Mouse (Mus musculus) left cerebral cortex, adult 8-10 months (tissue): ENCODE measurements around the gene Abca4. TPM values are rescaled to one million over a fixed set of nuclear protein-coding genes. Genes with fewer than 3 reads are reported as not detected.
"Not testable (repeated sequence)": the region's sequence is repeated elsewhere in the genome, so short reads cannot be mapped to it uniquely, and the experiment has no call there.

Experiments
- DNase-seq, 2 experiments: peaks; one replicate each; pipeline ENCODE4 v3.0.0; 2022; ENCODE audit warnings: low spot score in 2 of 2
- total RNA-seq, 4 experiments: library from RNA; stranded (reverse); gene quantifications; 2 replicates each; pipeline ENCODE4 v1.2.4; 2022

Gene Abca4
- total RNA-seq, 4 experiments from 2014 or later = 3.1 to 3.3 (median 3.2) TPM

GRCm38 (mm10) chr3:122209511-122209910 is 165.3 kb downstream of the Abca4 start:
- no peak for DNase-seq

- no peak for DNase-seq
Measured at GRCm38 (mm10) chr3:122210434-122210833, 166.2 kb downstream of the Abca4 start.

GRCm38 (mm10) chr3:122210846-122211245 is 166.6 kb downstream of the Abca4 start:
- DNase-seq = no peak

GRCm38 (mm10) chr3:122211446-122212125 is 167.3 kb downstream of the Abca4 start:
- DNase-seq = no peak

GRCm38 (mm10) chr3:122221240-122222036 is 177.2 kb downstream of the Abca4 start:
- no peak for DNase-seq

- not testable (repeated sequence) for DNase-seq
Measured at GRCm38 (mm10) chr3:122226972-122227371, 182.7 kb downstream of the Abca4 start.

Other genes with a start within 250 kb of the Abca4 start
- 10 to 100 TPM; 47.5 to 52.6 (median 50.6) TPM for gene Abcd3, start 229.1 kb upstream of the Abca4 start, total RNA-seq
- 10 to 100 TPM; 20.0 to 26.9 (median 24.7) TPM for gene Arhgap29, start 91.9 kb upstream of the Abca4 start, total RNA-seq
- gene Gclm, start 201.1 kb downstream of the Abca4 start, total RNA-seq = 100 to 1,000 TPM in 1 of 4 experiments, 10 to 100 TPM in 3; 82.3 to 105 (median 88.4) TPM
- gene Dnttip2, start 229.9 kb downstream of the Abca4 start, total RNA-seq = 10 to 100 TPM; 30.0 to 36.1 (median 30.8) TPM
- gene Bcar3, start 249.7 kb downstream of the Abca4 start, total RNA-seq = 10 to 100 TPM; 13.1 to 18.8 (median 16.8) TPM